Mouse (Mus musculus): Measurements from ENCODE around the gene Aldh8a1. TPM values are rescaled to one million over a fixed set of nuclear protein-coding genes. Genes with fewer than 3 reads are reported as not detected.

Aldh8a1 gene
- polyA plus RNA-seq, 1 experiment from 2014 or later = not detected

DNA sequence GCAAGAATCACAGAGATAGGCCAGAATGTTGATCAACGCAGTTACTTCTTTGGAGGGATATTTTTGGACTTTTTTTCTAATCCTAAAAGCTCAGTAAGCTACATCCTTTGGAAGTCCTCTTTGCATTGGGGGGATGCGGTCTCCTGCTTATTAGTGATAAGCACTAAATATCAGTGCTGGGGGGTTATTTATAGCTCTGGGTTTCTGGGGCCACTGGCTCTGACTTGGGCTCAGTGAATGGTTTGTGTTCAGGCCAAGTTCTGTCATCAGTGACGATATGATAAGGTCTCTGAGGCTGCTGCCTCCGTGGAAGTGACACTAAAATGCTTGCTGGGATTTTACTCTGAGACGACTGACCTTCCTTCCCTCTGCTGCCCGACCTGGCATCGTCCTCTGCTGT is 22.9 kb downstream of the Aldh8a1 start:
- H3K27me3 ChIP-seq (ENCODE audit: control insufficient read depth, insufficient read depth, low read length) = no peaks in the 10 kb centered on the region
- no peak overlapping the region for H3K9ac ChIP-seq (ENCODE audit: low read length)
- no peak for DNase-seq (ENCODE audit: low spot score)
- H3K4me3 ChIP-seq (ENCODE audit: low read depth, low read length) = no peak overlapping the region
- H3K4me2 ChIP-seq (ENCODE audit: low read depth, low read length, severe bottlenecking) = no peak overlapping the region
- 76% methylated on average over 7 of the region's 7 CpGs for WGBS
- ATAC-seq (replicated peaks; ENCODE audit: low FRiP score) = no peak
- no peaks in the 10 kb centered on the region for H3K36me3 ChIP-seq (ENCODE audit: control insufficient read depth, insufficient read depth, low read length)
- H3K9me3 ChIP-seq (ENCODE audit: control insufficient read depth, low read length) = no peaks in the 10 kb centered on the region
- H3K27ac ChIP-seq (ENCODE audit: low read depth, low read length) = no peak overlapping the region
- H3K4me1 ChIP-seq (replicated peaks; ENCODE audit: control insufficient read depth, insufficient read depth, low read length) = no peaks in the 10 kb centered on the region

DNA sequence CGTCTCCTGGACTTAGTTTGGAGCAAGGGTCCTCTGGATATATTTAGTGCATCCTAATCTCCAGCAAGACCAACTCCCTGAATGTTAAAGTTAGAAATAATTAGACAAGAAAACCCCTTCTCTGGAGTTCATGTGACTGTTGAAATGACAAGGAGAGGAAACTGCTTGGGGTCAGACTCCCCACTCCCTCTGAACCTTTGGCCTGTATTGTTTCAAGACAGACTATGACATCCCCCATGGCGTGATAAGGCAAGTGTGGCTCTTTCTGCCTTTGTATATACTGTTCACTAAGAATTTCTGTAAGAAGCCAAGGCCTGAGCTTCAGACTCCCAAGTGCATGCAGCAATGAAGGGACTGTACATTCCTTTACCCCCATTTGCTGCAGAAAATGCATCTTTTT is 23.4 kb downstream of the Aldh8a1 start:
- Histone ChIP-seq H3K36me3 (ENCODE audit: control insufficient read depth, insufficient read depth, low read length) (no peaks in the 10 kb centered on the region), H3K4me1 (replicated peaks; ENCODE audit: control insufficient read depth, insufficient read depth, low read length) (no peaks in the 10 kb centered on the region), H3K4me2 (ENCODE audit: low read depth, low read length, severe bottlenecking) (no peak overlapping the region), H3K27ac (ENCODE audit: low read depth, low read length) (no peak overlapping the region), H3K4me3 (ENCODE audit: low read depth, low read length) (no peak overlapping the region), H3K27me3 (ENCODE audit: control insufficient read depth, insufficient read depth, low read length) (no peaks in the 10 kb centered on the region), H3K9me3 (ENCODE audit: control insufficient read depth, low read length) (no peaks in the 10 kb centered on the region), H3K9ac (ENCODE audit: low read length) (no peak overlapping the region)
- WGBS = 69% methylated on average over 2 of the region's 2 CpGs
- DNase-seq (ENCODE audit: low spot score) = no peak
- no peak for ATAC-seq (replicated peaks; ENCODE audit: low FRiP score)

DNA sequence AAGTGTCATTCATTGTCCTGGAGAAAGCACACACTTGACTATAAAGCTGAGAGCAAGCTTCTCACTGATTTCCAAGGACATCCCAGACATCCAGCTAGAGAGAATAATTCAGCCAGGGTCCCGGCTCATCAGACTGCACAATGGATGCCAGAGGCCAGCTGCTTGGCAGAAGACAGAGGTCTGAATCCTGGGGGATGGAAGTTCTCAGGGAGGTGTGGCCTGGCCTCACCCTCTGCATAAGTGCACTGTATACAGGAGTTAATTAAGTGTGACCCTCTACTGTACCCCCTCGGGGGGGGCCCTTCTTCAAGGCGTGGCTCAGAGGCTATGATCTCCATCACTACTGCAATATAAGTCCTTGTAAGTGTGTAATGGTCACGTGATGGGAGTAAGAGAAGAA is 24.2 kb downstream of the Aldh8a1 start:
- no peaks in the 10 kb centered on the region for H3K36me3 ChIP-seq (ENCODE audit: control insufficient read depth, insufficient read depth, low read length)
- H3K4me2 ChIP-seq (ENCODE audit: low read depth, low read length, severe bottlenecking) = no peak overlapping the region
- no peak overlapping the region for H3K9ac ChIP-seq (ENCODE audit: low read length)
- 74% methylated on average over 4 of the region's 4 CpGs for WGBS
- ATAC-seq (replicated peaks; ENCODE audit: low FRiP score) (no peak), DNase-seq (ENCODE audit: low spot score) (no peak)
- H3K27me3 ChIP-seq (ENCODE audit: control insufficient read depth, insufficient read depth, low read length) = no peaks in the 10 kb centered on the region
- no peak overlapping the region for H3K27ac ChIP-seq (ENCODE audit: low read depth, low read length)
- H3K4me1 ChIP-seq (replicated peaks; ENCODE audit: control insufficient read depth, insufficient read depth, low read length) = no peaks in the 10 kb centered on the region
- H3K4me3 ChIP-seq (ENCODE audit: low read depth, low read length) = no peak overlapping the region
- H3K9me3 ChIP-seq (ENCODE audit: control insufficient read depth, low read length) = no peaks in the 10 kb centered on the region

DNA sequence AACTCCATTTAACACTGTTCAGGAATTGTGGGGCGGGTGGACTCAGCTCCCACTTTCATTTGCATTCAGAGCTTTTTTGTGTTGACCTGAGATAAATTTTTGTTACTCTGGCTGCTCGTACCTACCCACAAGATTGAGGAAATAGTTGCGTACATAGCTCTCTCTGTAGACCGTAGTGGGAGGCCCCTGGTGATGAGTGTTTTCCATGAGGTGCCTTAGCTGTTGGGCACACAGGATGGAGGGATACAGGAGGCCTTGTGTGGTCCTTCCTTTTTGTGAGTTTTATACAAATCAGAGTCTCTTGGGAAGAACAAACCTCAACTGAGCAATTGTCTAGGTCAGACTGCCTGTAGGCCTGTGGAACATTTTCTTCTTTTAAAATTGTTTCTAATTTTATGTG is 27.7 kb downstream of the Aldh8a1 start:
- no peaks in the 10 kb centered on the region for H3K4me1 ChIP-seq (replicated peaks; ENCODE audit: control insufficient read depth, insufficient read depth, low read length)
- no peak for ATAC-seq (replicated peaks; ENCODE audit: low FRiP score)
- H3K27ac ChIP-seq (ENCODE audit: low read depth, low read length) = no peak overlapping the region
- no peaks in the 10 kb centered on the region for H3K27me3 ChIP-seq (ENCODE audit: control insufficient read depth, insufficient read depth, low read length)
- WGBS = 93% methylated on average over 4 of the region's 4 CpGs
- H3K9ac ChIP-seq (ENCODE audit: low read length) = no peak overlapping the region
- H3K4me3 ChIP-seq (ENCODE audit: low read depth, low read length) = no peak overlapping the region
- H3K4me2 ChIP-seq (ENCODE audit: low read depth, low read length, severe bottlenecking) = no peak overlapping the region
- no peak for DNase-seq (ENCODE audit: low spot score)
- no peaks in the 10 kb centered on the region for H3K36me3 ChIP-seq (ENCODE audit: control insufficient read depth, insufficient read depth, low read length)
- H3K9me3 ChIP-seq (ENCODE audit: control insufficient read depth, low read length) = no peaks in the 10 kb centered on the region

DNA sequence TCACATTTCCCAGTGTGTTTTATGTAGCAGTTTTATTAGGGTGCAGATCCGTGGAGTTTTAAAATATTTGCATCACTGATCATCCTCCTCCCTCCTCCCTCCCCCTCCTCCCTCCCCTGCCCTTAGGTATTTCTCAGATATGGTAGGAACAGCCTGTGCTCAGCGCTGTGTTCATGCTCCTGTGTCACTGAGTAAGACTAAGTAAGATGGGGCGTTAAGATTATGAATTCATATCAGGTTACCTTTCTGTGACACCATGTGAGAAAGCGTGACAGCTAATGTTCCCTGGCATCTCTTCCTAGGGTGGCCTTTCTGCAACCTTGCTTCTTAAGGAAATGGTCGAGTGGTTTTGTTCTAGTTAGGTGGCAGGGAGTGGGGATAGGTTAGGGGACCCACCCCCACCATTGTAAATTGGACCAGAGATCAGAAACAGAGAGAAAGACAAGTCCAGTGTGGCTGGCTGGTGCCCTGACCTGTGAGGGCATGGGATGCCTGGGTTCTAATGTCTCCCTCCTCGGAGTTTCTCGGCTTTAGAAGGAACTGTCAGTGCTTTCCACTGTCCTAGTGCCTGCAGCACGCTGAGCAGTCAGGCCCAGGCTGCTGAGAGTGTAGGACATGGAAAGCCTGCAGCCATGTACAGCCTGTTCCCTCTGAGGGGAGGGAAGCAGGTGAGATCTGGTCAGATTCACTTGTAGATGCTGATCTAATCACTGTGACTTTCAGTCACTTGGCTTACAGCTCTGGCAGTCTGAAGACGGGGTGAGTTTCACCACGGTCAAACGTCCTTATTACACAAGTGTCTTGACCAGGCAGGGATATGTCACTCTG is 28.8 kb downstream of the Aldh8a1 start:
- H3K4me2 ChIP-seq (ENCODE audit: low read depth, low read length, severe bottlenecking) = no peak overlapping the region
- 83% methylated on average over 11 of the region's 11 CpGs for WGBS
- DNase-seq (ENCODE audit: low spot score) (no peak), ATAC-seq (replicated peaks; ENCODE audit: low FRiP score) (no peak)
- no peaks in the 10 kb centered on the region for H3K4me1 ChIP-seq (replicated peaks; ENCODE audit: control insufficient read depth, insufficient read depth, low read length)
- H3K27ac ChIP-seq (ENCODE audit: low read depth, low read length) = no peak overlapping the region
- no peaks in the 10 kb centered on the region for H3K36me3 ChIP-seq (ENCODE audit: control insufficient read depth, insufficient read depth, low read length)
- no peak overlapping the region for H3K4me3 ChIP-seq (ENCODE audit: low read depth, low read length)
- no peaks in the 10 kb centered on the region for H3K9me3 ChIP-seq (ENCODE audit: control insufficient read depth, low read length)
- no peaks in the 10 kb centered on the region for H3K27me3 ChIP-seq (ENCODE audit: control insufficient read depth, insufficient read depth, low read length)
- H3K9ac ChIP-seq (ENCODE audit: low read length) = no peak overlapping the region

DNA sequence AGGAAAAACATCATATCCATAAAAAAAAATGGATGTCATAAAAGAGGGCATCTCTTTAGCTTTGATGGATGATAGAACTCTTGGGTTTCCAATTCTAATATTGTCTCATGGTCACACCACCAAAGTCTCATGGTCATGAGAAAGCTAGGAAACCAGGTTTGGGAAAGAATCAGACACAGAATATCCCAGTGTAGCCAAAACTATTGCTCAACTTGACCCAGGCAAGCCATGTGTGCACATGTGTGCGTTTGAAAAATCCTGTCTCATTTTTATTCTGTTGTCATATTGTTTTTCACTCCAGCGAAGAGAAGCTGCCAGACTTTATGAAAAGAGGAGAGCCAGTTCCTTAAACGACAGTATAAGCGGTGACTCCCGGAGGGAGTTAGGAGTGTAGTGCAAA is 33.6 kb downstream of the Aldh8a1 start:
- WGBS = 86% methylated on average over 5 of the region's 5 CpGs
- no peak for ATAC-seq (replicated peaks; ENCODE audit: low FRiP score)

DNA sequence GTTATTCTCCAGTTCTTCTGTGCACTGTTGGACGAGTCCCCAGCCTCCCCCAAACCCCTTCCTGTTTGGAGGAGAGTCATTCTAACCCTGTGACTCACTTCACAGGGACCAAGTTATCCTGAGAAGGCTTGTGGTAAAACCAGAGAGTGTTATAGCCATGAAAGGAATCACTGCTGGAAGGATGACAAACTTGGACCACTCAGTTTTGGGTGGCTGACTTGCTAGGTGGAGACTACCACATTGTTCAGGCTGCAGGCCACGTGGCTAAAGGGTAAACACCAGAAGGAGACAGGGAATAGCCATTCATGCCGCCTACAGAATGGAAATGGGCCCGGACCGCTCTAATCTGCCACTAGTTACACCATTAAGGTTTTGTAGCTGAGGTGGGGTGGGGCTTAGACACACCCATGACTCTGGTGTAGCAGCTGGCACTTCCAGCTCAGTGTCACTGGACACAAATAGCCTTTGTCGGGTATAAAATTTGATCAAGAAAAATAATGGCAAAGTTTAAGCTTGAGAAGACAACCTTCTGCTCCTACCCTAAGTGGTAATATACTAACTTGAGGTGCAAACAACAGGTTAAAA is 34.6 kb downstream of the Aldh8a1 start:
- Histone ChIP-seq H3K27me3 (ENCODE audit: control insufficient read depth, insufficient read depth, low read length) (no peaks in the 10 kb centered on the region), H3K4me2 (ENCODE audit: low read depth, low read length, severe bottlenecking) (no peak overlapping the region)
- no peak for ATAC-seq (replicated peaks; ENCODE audit: low FRiP score)

More for the DNA sequence above, 33.6 kb downstream of the Aldh8a1 start:
- Histone ChIP-seq H3K36me3 (ENCODE audit: control insufficient read depth, insufficient read depth, low read length) (no peaks in the 10 kb centered on the region), H3K4me1 (replicated peaks; ENCODE audit: control insufficient read depth, insufficient read depth, low read length) (no peaks in the 10 kb centered on the region), H3K27me3 (ENCODE audit: control insufficient read depth, insufficient read depth, low read length) (no peaks in the 10 kb centered on the region), H3K4me3 (ENCODE audit: low read depth, low read length) (no peak overlapping the region), H3K9ac (ENCODE audit: low read length) (no peak overlapping the region), H3K4me2 (ENCODE audit: low read depth, low read length, severe bottlenecking) (no peak overlapping the region), H3K9me3 (ENCODE audit: control insufficient read depth, low read length) (no peaks in the 10 kb centered on the region), H3K27ac (ENCODE audit: low read depth, low read length) (no peak overlapping the region)
- no peak for DNase-seq (ENCODE audit: low spot score)

DNA sequence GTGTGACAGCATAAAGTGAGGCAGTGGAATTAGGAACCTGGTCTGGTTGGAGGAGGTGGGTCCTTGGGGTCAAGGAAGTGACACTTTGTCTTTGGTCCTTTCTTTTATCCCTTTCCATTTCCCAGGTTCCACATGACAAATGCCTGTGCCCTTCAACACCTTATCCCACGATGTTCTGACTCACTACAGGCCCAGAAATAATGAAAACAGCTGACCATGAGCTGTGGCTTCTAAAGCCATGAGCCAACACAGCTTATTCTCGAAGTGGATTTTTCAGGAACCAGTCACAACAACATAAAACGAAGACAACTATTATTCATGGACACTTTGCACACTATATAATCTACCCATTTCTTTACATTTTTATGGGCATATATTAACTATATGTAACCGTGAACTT is 37.9 kb downstream of the Aldh8a1 start:
- no peaks in the 10 kb centered on the region for H3K4me1 ChIP-seq (replicated peaks; ENCODE audit: control insufficient read depth, insufficient read depth, low read length)
- no peaks in the 10 kb centered on the region for H3K27me3 ChIP-seq (ENCODE audit: control insufficient read depth, insufficient read depth, low read length)
- H3K9me3 ChIP-seq (ENCODE audit: control insufficient read depth, low read length) = no peaks in the 10 kb centered on the region
- WGBS = 83% methylated on average over 4 of the region's 4 CpGs
- no peak overlapping the region for H3K4me2 ChIP-seq (ENCODE audit: low read depth, low read length, severe bottlenecking)
- H3K27ac ChIP-seq (ENCODE audit: low read depth, low read length) = no peak overlapping the region
- H3K4me3 ChIP-seq (ENCODE audit: low read depth, low read length) = no peak overlapping the region
- no peak for ATAC-seq (replicated peaks; ENCODE audit: low FRiP score)
- H3K9ac ChIP-seq (ENCODE audit: low read length) = no peak overlapping the region
- no peaks in the 10 kb centered on the region for H3K36me3 ChIP-seq (ENCODE audit: control insufficient read depth, insufficient read depth, low read length)
- no peak for DNase-seq (ENCODE audit: low spot score)

More for the DNA sequence above, 34.6 kb downstream of the Aldh8a1 start:
- Histone ChIP-seq H3K9me3 (ENCODE audit: control insufficient read depth, low read length) (no peaks in the 10 kb centered on the region), H3K36me3 (ENCODE audit: control insufficient read depth, insufficient read depth, low read length) (no peaks in the 10 kb centered on the region), H3K9ac (ENCODE audit: low read length) (no peak overlapping the region), H3K4me1 (replicated peaks; ENCODE audit: control insufficient read depth, insufficient read depth, low read length) (no peaks in the 10 kb centered on the region), H3K4me3 (ENCODE audit: low read depth, low read length) (no peak overlapping the region), H3K27ac (ENCODE audit: low read depth, low read length) (no peak overlapping the region)
- 71% methylated on average over 6 of the region's 6 CpGs for WGBS
- DNase-seq (ENCODE audit: low spot score) = no peak

DNA sequence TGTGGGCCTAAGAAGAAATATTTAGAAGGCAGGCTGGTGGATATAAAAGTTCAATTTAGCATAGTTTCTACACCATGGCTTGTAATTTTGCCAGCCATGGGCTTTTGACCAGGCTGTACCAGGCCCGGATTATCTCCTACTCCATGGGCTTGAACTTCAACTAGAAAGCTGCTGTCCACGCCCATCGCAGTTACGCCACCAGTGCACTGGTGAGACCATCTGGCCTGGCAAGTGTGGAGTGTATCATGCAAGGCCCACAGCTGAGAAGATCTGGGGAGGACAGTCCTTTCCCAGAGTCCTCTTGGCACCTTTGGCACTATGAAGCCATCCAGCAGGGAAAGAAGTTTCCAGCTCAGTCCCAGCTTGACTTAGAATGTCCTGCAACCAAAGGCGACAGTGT is 39.1 kb downstream of the Aldh8a1 start:
- DNase-seq (ENCODE audit: low spot score) (no peak), ATAC-seq (replicated peaks; ENCODE audit: low FRiP score) (no peak)
- H3K9ac ChIP-seq (ENCODE audit: low read length) = no peak overlapping the region
- H3K27ac ChIP-seq (ENCODE audit: low read depth, low read length) = no peak overlapping the region
- H3K27me3 ChIP-seq (ENCODE audit: control insufficient read depth, insufficient read depth, low read length) = no peaks in the 10 kb centered on the region
- no peak overlapping the region for H3K4me2 ChIP-seq (ENCODE audit: low read depth, low read length, severe bottlenecking)
- no peaks in the 10 kb centered on the region for H3K4me1 ChIP-seq (replicated peaks; ENCODE audit: control insufficient read depth, insufficient read depth, low read length)
- WGBS = 92% methylated on average over 5 of the region's 5 CpGs
- H3K36me3 ChIP-seq (ENCODE audit: control insufficient read depth, insufficient read depth, low read length) = no peaks in the 10 kb centered on the region
- H3K4me3 ChIP-seq (ENCODE audit: low read depth, low read length) = no peak overlapping the region
- no peaks in the 10 kb centered on the region for H3K9me3 ChIP-seq (ENCODE audit: control insufficient read depth, low read length)
